Mouse (Mus musculus) megakaryocyte, embryonic 14.5 days (primary cell): ENCODE data around the gene Ywhae.

Source experiments
- FLI1 ChIP-seq: IDR thresholded peaks from 2 replicates; pipeline ENCODE4 v1.6.1; 2012; ENCODE audit warnings: low read length, inconsistent platforms, mixed read lengths
- GATA1 ChIP-seq: IDR thresholded peaks from 3 replicates; pipeline ENCODE4 v1.6.1; 2012; ENCODE audit warnings: mixed read lengths, low read length, inconsistent platforms, borderline replicate concordance

DNA sequence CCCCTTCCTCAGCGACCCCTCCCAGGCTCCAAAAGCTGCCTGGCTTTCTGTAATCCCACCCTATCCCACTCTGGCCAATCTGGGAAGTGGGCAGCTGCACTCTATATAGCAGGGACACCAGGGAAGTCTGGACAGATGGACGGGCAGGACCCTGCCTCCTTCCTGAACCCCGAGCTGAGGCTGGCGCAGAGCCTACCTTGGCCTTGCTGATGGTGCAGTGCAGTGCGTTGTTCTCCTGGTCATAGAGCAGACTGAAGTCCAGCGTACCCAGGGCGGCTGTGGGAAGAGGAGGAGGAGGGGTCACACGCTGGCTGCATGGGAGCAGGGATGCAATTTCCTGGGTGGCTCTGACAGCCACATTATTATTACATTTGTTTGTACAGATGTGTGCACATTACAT lies 53.2 kb downstream of the Ywhae start:
- TF ChIP-seq GATA1 (no peak), FLI1 (no peak)
